8 mouse cellular contexts compared by ENCODE assay signal in the genomic region with DNA sequence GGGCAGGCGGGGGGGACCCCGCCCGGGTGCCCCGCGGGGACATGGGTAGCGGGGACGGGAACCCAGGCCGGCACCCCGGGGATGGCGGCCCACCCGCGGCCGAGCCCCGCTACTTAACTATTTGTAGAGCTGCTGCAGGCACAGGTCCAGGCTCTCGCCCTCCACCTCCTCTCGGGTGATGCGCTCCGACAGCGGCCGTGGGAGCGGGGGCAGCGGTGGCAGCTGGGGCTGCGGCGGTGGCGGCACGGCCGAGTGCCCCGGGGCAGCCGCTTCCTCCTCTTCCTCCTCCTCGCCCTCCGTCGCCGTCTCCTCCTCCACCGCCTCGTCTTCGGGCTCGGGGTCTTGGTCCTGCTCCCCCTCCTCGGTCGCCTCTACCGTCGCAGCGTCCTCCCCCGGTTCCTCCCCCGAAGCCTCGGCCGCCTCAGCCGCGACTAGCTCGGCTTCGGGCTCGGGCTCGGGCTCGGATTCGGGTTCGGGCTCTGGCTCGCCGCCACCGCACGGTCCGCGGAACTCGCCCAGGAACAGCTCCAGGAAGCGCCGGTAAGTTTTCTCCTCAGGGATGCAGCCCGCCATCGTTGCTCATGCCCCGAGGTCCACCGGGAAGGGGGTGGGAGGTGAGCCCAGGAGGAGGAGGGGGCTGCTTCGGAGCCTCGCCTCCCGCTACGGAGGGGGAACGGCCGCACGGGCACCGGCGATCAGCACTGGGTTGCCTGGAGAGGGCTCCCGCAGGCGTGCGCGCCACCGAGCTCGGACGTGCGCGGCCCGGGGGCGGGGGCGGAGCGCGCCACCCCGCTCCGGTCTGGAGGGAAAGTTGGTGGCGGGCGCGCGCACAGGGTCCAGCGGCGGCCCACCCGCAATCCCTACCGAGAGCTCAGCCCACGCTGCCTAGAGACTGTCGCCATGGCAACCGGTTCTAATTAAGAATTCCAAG. TPM values are rescaled to one million over a fixed set of nuclear protein-coding genes. Genes with fewer than 3 reads are reported as not detected.
DNase-seq lines count a peak whose midpoint lies in the region; ATAC-seq lines count a peak whose summit lies in the region.

A gene (minus strand): TSS at position 693 of the 931 bp plus-strand sequence.

- WGBS in intestine, embryonic 16.5 days = under 1% methylated on average over 100 of the region's 104 CpGs
- WGBS in midbrain, embryonic 10.5 days = under 1% methylated on average over 93 of the region's 104 CpGs

- ATAC-seq in intestine, embryonic 16.5 days = peak; percentile 96
- ATAC-seq in activated CD4-positive, CD25-positive, alpha-beta regulatory T cell, adult 4 months = no peak

- H3K27ac ChIP-seq in intestine, embryonic 16.5 days (ENCODE audit: low read length) = no peak within 1 kb of the TSS
- H3K27ac ChIP-seq in midbrain, embryonic 10.5 days (replicated peaks) = peak within 1 kb of the TSS; percentile 90

- no peaks in the 10 kb centered on the region for H3K36me3 ChIP-seq in intestine, embryonic 16.5 days (ENCODE audit: control insufficient read depth, insufficient read depth, low read length)
- H3K36me3 ChIP-seq in midbrain, embryonic 10.5 days = peaks cover 16% of the 10 kb centered on the region; the same call in 1 of the 2 replicates

- intact Hi-C loops in left cerebral cortex, postnatal 36 days (cut with DNase I) = no loop called here

- peak within 1 kb of the TSS; percentile 75 for H3K4me3 ChIP-seq in intestine, embryonic 16.5 days (ENCODE audit: low read length)
- H3K4me3 ChIP-seq in midbrain, embryonic 10.5 days = peak within 1 kb of the TSS; percentile 95

- H3K9me3 ChIP-seq in intestine, embryonic 16.5 days (ENCODE audit: control insufficient read depth, low read length) = no peaks in the 10 kb centered on the region
- no peaks in the 10 kb centered on the region for H3K9me3 ChIP-seq in midbrain, embryonic 10.5 days (replicated peaks)

- H3K9ac ChIP-seq in intestine, embryonic 16.5 days (ENCODE audit: low read depth, low read length) = peak within 1 kb of the TSS; percentile 72

- peaks cover 3% of the 10 kb centered on the region for H3K4me1 ChIP-seq in intestine, embryonic 16.5 days (ENCODE audit: control insufficient read depth, insufficient read depth, low read length)
- H3K4me1 ChIP-seq in midbrain, embryonic 10.5 days = peaks cover 29% of the 10 kb centered on the region

- peak within 1 kb of the TSS; percentile 98 for H3K4me2 ChIP-seq in intestine, embryonic 16.5 days (ENCODE audit: low read depth, low read length)

- DNase-seq in adrenal gland, adult 8-10 months = peak; percentile 68
- DNase-seq in embryo, embryonic 9.5 days (ENCODE audit: extremely low spot score) = peak; percentile 87
- DNase-seq in gastrocnemius, postnatal 4 days (ENCODE audit: low spot score in 2 of 2) = peak; percentile 30 to 65
- peak; percentile 86 to 89 for DNase-seq in left cerebral cortex, postnatal 36 days (ENCODE audit: low spot score in 2 of 2)
- DNase-seq in midbrain, embryonic 10.5 days (ENCODE audit: low spot score) = peak; percentile 89
- DNase-seq in skeletal muscle tissue, adult 2 months (ENCODE audit: low read depth, low spot score) = peak; percentile 8

- H3K27me3 ChIP-seq in intestine, embryonic 16.5 days (replicated peaks; ENCODE audit: control insufficient read depth, insufficient read depth, low read length) = peaks cover 5% of the 10 kb centered on the region; the same call in 1 of the 2 replicates
- peaks cover 18% of the 10 kb centered on the region for H3K27me3 ChIP-seq in midbrain, embryonic 10.5 days (ENCODE audit: low read depth, poor library complexity, severe bottlenecking)

RNA-seq across cellular contexts. Expression of the gene that starts here (rescaled TPM):
- total RNA-seq in adrenal gland, adult 8-10 months (2022) = 10 to 100 TPM; 27.4 to 38.8 (median 34.3) TPM
- under 1 TPM; 0.71 to 0.86 TPM for total RNA-seq in gastrocnemius, postnatal 4 days (2021)
- polyA plus RNA-seq in intestine, embryonic 16.5 days (2015; fragmentation: Nextera tagmentation; extraction: Ambion mirVana) = 1.4 and 1.5 TPM in 2 replicates
- 100 to 1,000 TPM; 146 to 158 TPM for total RNA-seq in left cerebral cortex, postnatal 36 days (2021)
- polyA plus RNA-seq in midbrain, embryonic 10.5 days (2016; fragmentation: Nextera tagmentation; extraction: Ambion mirVana) = 5.8 and 8.5 TPM in 2 replicates
- polyA plus RNA-seq in activated CD4-positive, CD25-positive, alpha-beta regulatory T cell, adult 4 months (2017; shearing (Covaris generic)) = under 1 TPM; 0.32 to 0.85 TPM

Comparison
In these comparisons a context has a peak if more than half of its experiments do, and no peak if none do; other contexts are left out.
1. RNA of the gene that starts here (total RNA-seq): 146 to 158 TPM in left cerebral cortex, postnatal 36 days and 27.4 to 38.8 TPM in adrenal gland, adult 8-10 months; 0.71 to 0.86 TPM in gastrocnemius, postnatal 4 days; every median in the first group is over 10 times any median in the second.
2. Peak in DNase-seq in gastrocnemius, postnatal 4 days; RNA of the gene not detected or under 1 TPM.
3. DNase-seq: peak in every context shown above with its lines; median percentile 89 in midbrain, embryonic 10.5 days; 88 in left cerebral cortex, postnatal 36 days; 87 in embryo, embryonic 9.5 days; 68 in adrenal gland, adult 8-10 months; 48 in gastrocnemius, postnatal 4 days; 8 in skeletal muscle tissue, adult 2 months.